Mouse (Mus musculus): ENCODE data around the gene Tipin. TPM values are rescaled to one million over a fixed set of nuclear protein-coding genes. Genes with fewer than 3 reads are reported as not detected.

Tipin gene
- polyA plus RNA-seq, 1 experiment from 2014 or later, result 106 TPM

DNA sequence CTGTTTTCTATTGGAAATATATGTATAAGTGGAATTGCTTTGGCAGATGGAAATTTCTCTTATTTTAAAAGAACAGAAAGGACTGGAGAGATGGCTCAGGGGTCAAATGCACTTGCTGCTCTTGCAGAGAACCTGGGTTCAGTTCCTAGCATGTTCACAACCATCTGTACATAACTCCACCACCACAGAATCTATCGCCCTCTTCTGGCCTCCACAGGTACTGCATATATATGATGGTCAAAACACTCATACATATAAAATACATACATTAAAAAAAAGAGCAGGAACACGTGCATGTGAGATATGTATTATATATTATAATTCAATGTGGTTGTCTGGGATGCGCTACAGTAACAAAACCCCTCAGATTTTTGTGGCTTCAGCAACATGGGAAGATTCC is 69.8 kb downstream of the Tipin start:
- no peaks in the 10 kb centered on the region for H3K9me3 ChIP-seq (ENCODE audit: control insufficient read depth, low read length)
- no peak overlapping the region for H3K27ac ChIP-seq (ENCODE audit: low read length)
- no peak overlapping the region for H3K9ac ChIP-seq (replicated peaks; ENCODE audit: low read depth, low read length)
- 47% methylated on average over 3 of the region's 3 CpGs for WGBS
- no peak overlapping the region for H3K4me3 ChIP-seq (replicated peaks; ENCODE audit: low read length)
- no peak for ATAC-seq
- H3K4me1 ChIP-seq (replicated peaks; ENCODE audit: control insufficient read depth, insufficient read depth, low read length), result no peaks in the 10 kb centered on the region
- H3K27me3 ChIP-seq (replicated peaks; ENCODE audit: control insufficient read depth, insufficient read depth, low read length), result no peaks in the 10 kb centered on the region
- H3K36me3 ChIP-seq (ENCODE audit: control insufficient read depth, insufficient read depth), result no peaks in the 10 kb centered on the region
- no peak overlapping the region for H3K4me2 ChIP-seq (ENCODE audit: low read length)

Other genes starting within 250 kb of the Tipin start
- gene Lctl, start 164.4 kb upstream of the Tipin start, polyA plus RNA-seq (2015; fragmentation: Nextera tagmentation; extraction: Ambion mirVana), result not detected in 2 replicates
- gene Zwilch, start 108.5 kb upstream of the Tipin start, polyA plus RNA-seq (2015; fragmentation: Nextera tagmentation; extraction: Ambion mirVana), result 10.0 and 10.8 TPM in 2 replicates
- 714 and 781 TPM in 2 replicates for gene Rpl4, start 108.2 kb upstream of the Tipin start, polyA plus RNA-seq (2015; fragmentation: Nextera tagmentation; extraction: Ambion mirVana)
- 31.5 and 35.3 TPM in 2 replicates for gene Snapc5, start 102.3 kb upstream of the Tipin start, polyA plus RNA-seq (2015; fragmentation: Nextera tagmentation; extraction: Ambion mirVana)
- gene Uchl4, start 46.4 kb upstream of the Tipin start, polyA plus RNA-seq (2015; fragmentation: Nextera tagmentation; extraction: Ambion mirVana), result 2.4 and 2.5 TPM in 2 replicates
- 53.6 and 54.6 TPM in 2 replicates for gene Map2k1, start 27.9 kb upstream of the Tipin start, polyA plus RNA-seq (2015; fragmentation: Nextera tagmentation; extraction: Ambion mirVana)
- 25.3 and 25.9 TPM in 2 replicates for gene Dis3l, start 59.7 kb downstream of the Tipin start, polyA plus RNA-seq (2015; fragmentation: Nextera tagmentation; extraction: Ambion mirVana)
- gene Megf11, start 104.0 kb downstream of the Tipin start, polyA plus RNA-seq (2015; fragmentation: Nextera tagmentation; extraction: Ambion mirVana), result 6.8 and 10.1 TPM in 2 replicates